Mouse (Mus musculus) forebrain, embryonic 12.5 days (tissue): ENCODE results near the gene Pcca. TPM values are rescaled to one million over a fixed set of nuclear protein-coding genes. Genes with fewer than 3 reads are reported as not detected.

ENCODE experiments used
- ATAC-seq: fragments of 200-750 bp; cut with Nextera tagmentation; 2 replicates; pipeline ENCODE4 v1.8.0; 2017; ENCODE audit warnings: moderate TSS enrichment; ENCODE audit not compliant: low FRiP score
- H3K27ac ChIP-seq: fragments of 300-500 bp; sonication (generic); 2 replicates; pipeline ENCODE4 v1.5.1; 2016; ENCODE audit warnings: mild to moderate bottlenecking
- H3K27me3 ChIP-seq: fragments of 300-500 bp; sonication (generic); 2 replicates; pipeline ENCODE4 v1.6.1; 2016; ENCODE audit warnings: mild to moderate bottlenecking
- H3K36me3 ChIP-seq: fragments of 300-500 bp; sonication (generic); replicated peaks from 2 replicates; pipeline ENCODE4 v1.6.1; 2016; ENCODE audit warnings: mild to moderate bottlenecking
- H3K4me1 ChIP-seq: fragments of 300-500 bp; sonication (generic); 2 replicates; pipeline ENCODE4 v1.6.1; 2016
- H3K4me2 ChIP-seq: fragments of 300-500 bp; sonication (generic); 2 replicates; pipeline ENCODE4 v1.6.1; 2016; ENCODE audit warnings: mild to moderate bottlenecking, moderate library complexity
- H3K4me3 ChIP-seq: fragments of 300-500 bp; sonication (generic); replicated peaks from 2 replicates; pipeline ENCODE4 v1.5.1; 2016; ENCODE audit warnings: mild to moderate bottlenecking
- H3K9ac ChIP-seq: fragments of 300-500 bp; sonication (generic); 2 replicates; pipeline ENCODE4 v1.6.1; 2016; ENCODE audit warnings: mild to moderate bottlenecking
- H3K9me3 ChIP-seq: fragments of 300-500 bp; sonication (generic); 2 replicates; pipeline ENCODE4 v1.6.1; 2016
- WGBS: fragments of 180-500 bp; shearing (Covaris S2); methylation state at CpG from one replicate; pipeline ENCODE4 v1.1.7; 2016; 5-methylcytosine and 5-hydroxymethylcytosine counted together
- polyA plus RNA-seq: library from polyadenylated mRNA; unstranded; fragments of >200 nt; fragmentation: Nextera tagmentation; extraction: Ambion mirVana; gene quantifications from 2 replicates; pipeline ENCODE4 v1.2.1, GENCODE M21; 2016

Gene Pcca
- polyA plus RNA-seq, 1 experiment from 2014 or later = 34.7 TPM

DNA sequence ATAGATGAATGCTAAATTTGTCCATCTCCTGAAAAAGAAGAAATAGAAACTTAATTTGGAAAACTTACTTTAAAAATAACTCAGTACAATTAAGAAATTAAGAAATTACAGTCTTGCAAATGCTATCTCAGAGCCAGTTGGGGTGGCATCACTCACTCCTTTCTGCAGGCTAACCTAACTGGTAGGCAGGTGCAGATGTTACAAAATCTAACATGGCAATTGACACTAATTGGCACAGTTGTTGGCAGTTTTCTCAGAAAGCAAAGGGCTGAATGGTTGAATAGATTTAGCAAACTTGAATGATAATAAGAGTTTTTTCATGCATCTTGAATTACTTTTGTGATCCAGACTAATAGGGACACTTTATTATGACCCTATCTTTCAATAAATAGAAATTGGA is 226.7 kb downstream of the Pcca start:
- H3K4me3 ChIP-seq = no peak overlapping the region
- no peak overlapping the region for H3K27ac ChIP-seq
- H3K27me3 ChIP-seq = no peaks in the 10 kb centered on the region
- no peaks in the 10 kb centered on the region for H3K9me3 ChIP-seq
- H3K36me3 ChIP-seq = no peaks in the 10 kb centered on the region
- no peak overlapping the region for H3K4me2 ChIP-seq
- H3K9ac ChIP-seq = no peak overlapping the region
- no peak for ATAC-seq
- H3K4me1 ChIP-seq = peaks cover 7% of the 10 kb centered on the region

DNA sequence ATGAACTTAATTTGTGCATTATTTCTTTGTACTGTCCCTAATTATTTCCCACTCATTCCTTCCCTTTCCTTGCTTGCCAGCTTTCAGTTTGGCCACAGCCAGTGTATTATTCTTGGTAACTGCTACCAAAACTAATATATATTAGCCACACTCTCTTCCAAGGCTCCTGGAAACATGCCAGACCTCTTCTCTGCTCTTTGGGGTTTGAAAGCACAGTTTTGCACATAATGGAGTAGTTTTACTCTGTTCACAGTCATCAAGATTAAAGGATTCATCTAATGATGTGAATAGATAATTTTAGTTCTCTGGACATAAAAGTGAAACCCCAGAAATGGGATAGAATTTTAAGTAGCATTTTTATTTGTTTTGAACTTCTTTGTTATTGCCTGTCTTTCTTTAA is 228.5 kb downstream of the Pcca start:
- Histone ChIP-seq H3K36me3 (no peaks in the 10 kb centered on the region), H3K27ac (no peak overlapping the region), H3K4me1 (peaks cover 7% of the 10 kb centered on the region), H3K9me3 (no peaks in the 10 kb centered on the region), H3K4me2 (no peak overlapping the region), H3K27me3 (no peaks in the 10 kb centered on the region), H3K9ac (no peak overlapping the region), H3K4me3 (no peak overlapping the region)
- ATAC-seq = peak; percentile 57; the same call in 1 of the 2 replicates

DNA sequence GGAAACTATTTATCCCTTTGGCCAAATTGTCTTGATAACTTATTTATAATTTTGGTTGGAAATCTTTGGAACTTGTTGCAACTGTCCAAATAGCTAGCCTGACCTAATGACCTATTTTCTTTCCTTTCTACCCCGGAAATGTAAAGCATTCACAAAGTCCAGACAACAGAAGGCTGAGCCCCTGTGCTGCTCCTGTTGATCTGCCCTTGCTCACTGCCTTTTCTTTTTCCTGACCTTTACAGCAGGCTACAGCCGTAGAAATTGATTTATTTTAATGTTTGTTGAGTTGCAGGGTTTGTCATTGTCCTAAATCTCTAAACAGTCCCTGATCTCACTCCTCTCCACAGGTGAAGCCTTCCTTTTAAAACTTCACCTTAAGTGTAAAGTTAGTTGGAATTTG is 231.8 kb downstream of the Pcca start:
- ATAC-seq = no peak
- no peak overlapping the region for H3K27ac ChIP-seq
- H3K9ac ChIP-seq = no peak overlapping the region
- H3K4me3 ChIP-seq = no peak overlapping the region
- no peaks in the 10 kb centered on the region for H3K27me3 ChIP-seq
- WGBS = 71% methylated on average over 2 of the region's 2 CpGs
- no peak overlapping the region for H3K4me2 ChIP-seq
- H3K4me1 ChIP-seq = peaks cover 7% of the 10 kb centered on the region
- H3K9me3 ChIP-seq = no peaks in the 10 kb centered on the region
- H3K36me3 ChIP-seq = no peaks in the 10 kb centered on the region

DNA sequence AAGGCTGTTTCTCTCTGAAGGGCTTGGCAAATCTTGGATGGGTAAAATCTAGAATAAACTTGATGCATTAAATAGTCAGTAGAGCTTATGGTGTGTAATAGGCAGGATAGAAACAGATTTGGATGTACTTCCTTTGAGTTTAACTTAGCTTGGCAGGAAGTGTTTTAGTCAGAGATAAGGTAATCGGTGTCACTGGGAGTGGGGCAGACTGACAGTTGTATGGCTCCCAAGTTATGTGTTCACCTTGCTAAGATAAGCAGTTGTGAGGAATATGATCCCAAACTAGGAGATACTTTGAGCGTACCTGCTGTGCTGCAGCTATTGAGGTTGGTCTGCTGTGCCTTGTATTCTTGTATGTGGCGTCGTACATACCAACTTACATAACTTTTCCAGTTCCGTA is 232.3 kb downstream of the Pcca start:
- no peak overlapping the region for H3K4me2 ChIP-seq
- no peak overlapping the region for H3K27ac ChIP-seq
- H3K36me3 ChIP-seq = no peaks in the 10 kb centered on the region
- H3K9ac ChIP-seq = no peak overlapping the region
- 96% methylated on average over 5 of the region's 5 CpGs for WGBS
- no peaks in the 10 kb centered on the region for H3K9me3 ChIP-seq
- no peaks in the 10 kb centered on the region for H3K27me3 ChIP-seq
- ATAC-seq = no peak
- H3K4me3 ChIP-seq = no peak overlapping the region
- H3K4me1 ChIP-seq = peaks cover 7% of the 10 kb centered on the region

DNA sequence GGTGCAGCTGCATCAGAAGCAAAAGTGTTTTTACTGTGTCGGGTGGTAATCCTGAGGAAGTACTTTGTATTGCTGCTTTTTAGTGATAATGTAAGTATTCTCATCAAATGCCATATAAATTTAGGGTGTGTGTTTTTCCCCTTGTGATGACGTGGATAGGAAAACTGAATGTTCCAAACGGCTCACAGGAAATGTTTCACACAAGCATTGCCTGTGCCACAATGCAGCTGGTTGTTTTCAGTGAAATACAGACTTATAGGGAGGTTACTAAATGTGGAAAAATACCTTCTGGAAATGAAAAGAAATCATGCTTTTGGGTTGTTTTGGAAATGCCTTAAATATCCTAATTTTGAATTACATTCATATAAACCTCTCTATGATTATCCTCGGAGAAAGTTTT is 250.6 kb downstream of the Pcca start:
- no peaks in the 10 kb centered on the region for H3K4me1 ChIP-seq
- H3K9ac ChIP-seq = no peak overlapping the region
- 81% methylated on average over 4 of the region's 4 CpGs for WGBS
- no peak for ATAC-seq
- H3K9me3 ChIP-seq = no peaks in the 10 kb centered on the region
- no peaks in the 10 kb centered on the region for H3K36me3 ChIP-seq
- no peaks in the 10 kb centered on the region for H3K27me3 ChIP-seq
- no peak overlapping the region for H3K27ac ChIP-seq
- no peak overlapping the region for H3K4me2 ChIP-seq
- no peak overlapping the region for H3K4me3 ChIP-seq

DNA sequence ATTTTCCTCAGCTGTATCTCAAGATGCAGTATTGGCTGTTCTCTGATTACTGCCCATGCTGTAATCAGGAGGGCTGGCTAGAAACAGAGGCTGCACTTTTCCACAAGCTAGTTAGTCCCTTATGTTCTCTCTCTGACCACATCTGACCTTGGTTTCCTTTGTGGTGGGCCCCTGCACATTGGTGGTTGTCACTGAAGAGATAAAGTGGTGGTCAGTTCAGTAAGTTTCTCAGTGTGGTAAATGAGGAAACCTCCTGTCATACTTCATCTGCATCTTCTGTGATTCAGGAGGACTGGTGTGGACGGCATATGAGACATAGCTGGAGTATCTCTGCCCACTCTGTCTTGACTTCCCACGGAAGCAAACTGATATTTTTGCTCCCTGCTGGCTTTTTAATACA is 254.1 kb downstream of the Pcca start:
- no peak overlapping the region for H3K9ac ChIP-seq
- no peaks in the 10 kb centered on the region for H3K36me3 ChIP-seq
- H3K4me3 ChIP-seq = no peak overlapping the region
- H3K27me3 ChIP-seq = no peaks in the 10 kb centered on the region
- no peak for ATAC-seq
- 85% methylated on average over 2 of the region's 2 CpGs for WGBS
- H3K4me1 ChIP-seq = peaks cover 4% of the 10 kb centered on the region; the same call in 1 of the 2 replicates
- H3K4me2 ChIP-seq = no peak overlapping the region
- H3K9me3 ChIP-seq = no peaks in the 10 kb centered on the region
- no peak overlapping the region for H3K27ac ChIP-seq

GRCm38 (mm10) chr14:122790111-122790510 is 256.0 kb downstream of the Pcca start:
- ATAC-seq = no peak
- H3K9ac ChIP-seq = no peak overlapping the region
- peaks cover 4% of the 10 kb centered on the region; the same call in 1 of the 2 replicates for H3K4me1 ChIP-seq
- no peaks in the 10 kb centered on the region for H3K9me3 ChIP-seq
- no peak overlapping the region for H3K4me2 ChIP-seq
- H3K27ac ChIP-seq = no peak overlapping the region
- no peaks in the 10 kb centered on the region for H3K36me3 ChIP-seq
- no peaks in the 10 kb centered on the region for H3K27me3 ChIP-seq
- 83% methylated on average over 7 of the region's 7 CpGs for WGBS
- no peak overlapping the region for H3K4me3 ChIP-seq

DNA sequence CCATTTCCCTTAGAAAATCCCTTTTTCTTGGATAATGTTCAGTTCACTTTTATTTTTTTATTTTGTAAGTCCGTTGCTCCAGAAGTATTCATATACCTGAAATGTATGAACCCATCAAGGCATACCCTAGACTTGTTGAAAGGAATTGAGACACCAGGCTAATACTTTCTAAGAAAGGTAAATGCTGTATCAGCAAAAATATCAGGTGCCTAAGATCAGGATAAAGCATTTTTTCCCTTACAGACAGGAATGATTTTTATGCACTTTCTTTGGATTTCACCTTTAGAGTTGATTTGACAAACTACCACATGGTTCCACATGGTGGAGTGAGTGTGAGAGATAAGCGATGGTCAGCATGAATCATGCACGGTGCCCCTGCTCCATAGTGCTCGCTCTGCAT is 259.2 kb downstream of the Pcca start:
- Histone ChIP-seq H3K4me2 (no peak overlapping the region), H3K27ac (no peak overlapping the region), H3K27me3 (no peaks in the 10 kb centered on the region), H3K4me3 (no peak overlapping the region), H3K36me3 (no peaks in the 10 kb centered on the region), H3K9ac (no peak overlapping the region), H3K4me1 (peaks cover 9% of the 10 kb centered on the region), H3K9me3 (no peaks in the 10 kb centered on the region)
- no peak for ATAC-seq
- WGBS = 94% methylated on average over 4 of the region's 4 CpGs

DNA sequence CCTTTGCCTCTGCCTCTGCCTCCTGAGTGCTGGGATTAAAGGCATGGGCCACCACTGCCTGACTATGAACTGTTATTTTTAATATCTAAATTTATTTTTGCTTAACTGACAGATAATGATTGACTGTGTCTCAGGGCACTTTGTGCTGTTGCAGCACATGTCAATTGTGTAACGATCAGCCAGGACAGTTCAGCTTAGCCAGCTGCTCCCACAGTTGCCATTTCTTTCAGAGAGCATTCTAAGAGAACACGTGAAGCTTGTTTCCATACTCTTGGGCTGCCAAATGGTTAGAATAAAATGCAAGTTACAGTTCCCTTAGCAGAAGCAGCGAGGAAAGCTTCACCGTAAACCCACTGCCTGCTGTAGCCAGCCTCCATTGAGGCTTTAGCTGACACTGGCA is 266.2 kb downstream of the Pcca start:
- Histone ChIP-seq H3K27ac (no peak overlapping the region), H3K4me2 (no peak overlapping the region), H3K9ac (no peak overlapping the region), H3K9me3 (no peaks in the 10 kb centered on the region), H3K27me3 (no peaks in the 10 kb centered on the region), H3K36me3 (no peaks in the 10 kb centered on the region), H3K4me3 (no peak overlapping the region), H3K4me1 (peaks cover 6% of the 10 kb centered on the region; the same call in 1 of the 2 replicates)
- WGBS = 78% methylated on average over 4 of the region's 4 CpGs
- no peak for ATAC-seq

GRCm38 (mm10) chr14:122821002-122821401 is 286.9 kb downstream of the Pcca start:
- Histone ChIP-seq H3K9me3 (no peaks in the 10 kb centered on the region), H3K27me3 (no peaks in the 10 kb centered on the region), H3K4me1 (no peaks in the 10 kb centered on the region), H3K9ac (no peak overlapping the region), H3K36me3 (no peaks in the 10 kb centered on the region), H3K27ac (no peak overlapping the region), H3K4me3 (no peak overlapping the region), H3K4me2 (no peak overlapping the region)
- ATAC-seq = no peak
- 83% methylated on average over 3 of the region's 3 CpGs for WGBS

DNA sequence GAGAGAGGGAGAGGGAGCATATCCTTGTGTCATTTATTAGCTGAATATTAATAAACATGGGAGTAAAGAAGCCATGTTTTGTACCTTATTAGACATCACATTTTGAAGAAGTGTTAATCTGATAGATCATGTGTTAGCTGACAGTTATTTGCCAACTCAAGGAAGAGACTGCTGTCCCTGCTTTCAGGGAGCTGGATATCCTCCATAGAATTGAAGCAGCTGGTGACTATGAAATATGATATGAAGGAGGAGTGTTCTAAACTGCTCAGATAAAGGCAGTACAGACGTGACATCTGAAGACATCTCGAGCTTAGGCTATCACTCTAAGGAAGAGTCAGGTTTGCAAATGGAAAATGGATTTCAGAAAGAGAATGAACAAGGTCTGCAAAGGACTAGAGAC is 289.7 kb downstream of the Pcca start:
- Histone ChIP-seq H3K36me3 (no peaks in the 10 kb centered on the region), H3K9ac (no peak overlapping the region), H3K4me3 (no peak overlapping the region), H3K27me3 (no peaks in the 10 kb centered on the region), H3K4me1 (no peaks in the 10 kb centered on the region), H3K4me2 (no peak overlapping the region), H3K9me3 (no peaks in the 10 kb centered on the region), H3K27ac (no peak overlapping the region)
- ATAC-seq = no peak
- WGBS = 83% methylated on average over 2 of the region's 2 CpGs

- WGBS = 90% methylated on average over 2 of the region's 2 CpGs
- no peak overlapping the region for H3K27ac ChIP-seq
- H3K9me3 ChIP-seq = no peaks in the 10 kb centered on the region
- H3K9ac ChIP-seq = no peak overlapping the region
- no peaks in the 10 kb centered on the region for H3K4me1 ChIP-seq
- no peak overlapping the region for H3K4me2 ChIP-seq
- no peak overlapping the region for H3K4me3 ChIP-seq
- H3K36me3 ChIP-seq = no peaks in the 10 kb centered on the region
- no peak for ATAC-seq
- H3K27me3 ChIP-seq = no peaks in the 10 kb centered on the region
Measured at GRCm38 (mm10) chr14:122825464-122825863, 291.3 kb downstream of the Pcca start.

- Histone ChIP-seq H3K27me3 (no peaks in the 10 kb centered on the region), H3K4me1 (no peaks in the 10 kb centered on the region), H3K9me3 (no peaks in the 10 kb centered on the region), H3K4me2 (no peak overlapping the region), H3K9ac (no peak overlapping the region), H3K27ac (no peak overlapping the region), H3K36me3 (no peaks in the 10 kb centered on the region), H3K4me3 (no peak overlapping the region)
- no peak for ATAC-seq
- 85% methylated on average over 1 of the region's 1 CpGs for WGBS
Measured at GRCm38 (mm10) chr14:122830433-122830832, 296.3 kb downstream of the Pcca start.

DNA sequence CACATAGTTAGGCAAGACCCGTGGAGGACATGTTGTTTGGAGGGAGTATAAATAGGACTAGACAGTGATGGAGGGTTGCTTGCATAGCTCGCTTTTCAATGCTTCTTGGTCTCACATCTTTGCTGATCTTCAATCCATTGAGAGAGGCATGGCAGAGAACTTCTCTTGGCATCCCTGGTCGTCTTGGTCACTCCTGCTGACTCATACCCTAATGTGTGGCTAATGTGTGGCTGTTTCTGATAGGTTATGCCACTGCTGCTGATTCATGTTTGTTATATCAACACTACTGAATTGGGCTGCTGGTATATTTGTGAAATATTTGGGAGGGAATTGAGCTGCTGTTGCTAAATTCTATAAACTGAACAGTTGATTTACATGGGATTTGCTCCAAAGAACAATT is 299.5 kb downstream of the Pcca start:
- Histone ChIP-seq H3K9me3 (no peaks in the 10 kb centered on the region), H3K27me3 (no peaks in the 10 kb centered on the region), H3K36me3 (no peaks in the 10 kb centered on the region), H3K4me2 (no peak overlapping the region), H3K9ac (no peak overlapping the region), H3K27ac (no peak overlapping the region), H3K4me1 (peaks cover 8% of the 10 kb centered on the region; the same call in 1 of the 2 replicates), H3K4me3 (no peak overlapping the region)
- 92% methylated on average over 3 of the region's 3 CpGs for WGBS
- no peak for ATAC-seq
